Mouse (Mus musculus) cerebellum, adult 9-10 months (tissue): ENCODE data around the gene Mark3.

Experiments used
- DNase-seq: peaks from one replicate; pipeline ENCODE4 v3.0.0; 2022

Gene Mark3

GRCm38 (mm10) chr12:111562276-111562814, 12.0 kb upstream of the Mark3 start:
- DNase-seq: no peak

DNA sequence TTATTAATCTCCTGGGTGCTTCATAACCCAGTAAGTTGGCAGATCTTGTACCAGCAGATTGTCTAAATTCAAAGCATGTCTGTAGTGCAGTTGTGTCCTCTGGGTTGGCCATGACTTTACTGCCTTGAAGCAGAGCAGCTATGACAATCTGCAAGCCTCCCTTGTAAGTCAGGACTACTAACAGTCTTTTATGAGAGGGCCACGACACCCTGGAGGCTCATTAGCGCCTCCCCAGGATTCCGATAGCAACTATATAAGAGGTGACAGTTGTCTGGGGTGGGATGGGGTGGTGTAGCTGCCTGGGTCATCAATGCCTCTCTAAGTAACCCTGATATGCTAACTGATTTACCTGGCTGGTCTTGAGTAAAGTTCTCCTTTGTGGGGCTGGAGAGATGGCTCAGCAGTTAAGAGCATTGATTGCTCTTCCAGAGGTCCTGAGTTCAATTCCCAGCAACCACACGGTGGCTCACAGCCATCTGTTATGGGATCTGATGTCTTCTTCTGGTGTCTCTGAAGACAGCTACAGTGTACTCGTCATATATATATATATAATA, 11.2 kb upstream of the Mark3 start:
- DNase-seq: no peak

DNA sequence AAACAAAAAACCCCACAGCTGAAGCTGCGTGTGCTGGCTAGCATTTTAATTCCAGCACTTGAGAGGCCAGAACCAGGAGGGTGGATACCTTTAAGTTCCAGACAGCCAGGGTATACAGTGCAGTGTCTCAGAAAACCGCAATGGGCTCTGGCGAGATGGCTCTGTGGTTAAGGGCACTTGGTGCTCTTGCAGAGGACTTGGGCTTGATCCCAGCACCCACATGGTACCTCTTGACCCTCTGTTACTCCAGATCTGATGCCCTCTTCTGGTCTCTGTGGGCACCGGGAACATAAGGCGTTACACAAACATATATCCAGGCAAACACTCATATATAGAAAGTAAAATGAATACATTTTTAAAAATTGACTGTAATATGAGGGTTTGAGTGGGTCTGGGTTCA, 9.0 kb upstream of the Mark3 start:
- DNase-seq: no peak

- DNase-seq: no peak
These were observed 5.5 kb upstream of the Mark3 start for GRCm38 (mm10) chr12:111568836-111569235.

DNA sequence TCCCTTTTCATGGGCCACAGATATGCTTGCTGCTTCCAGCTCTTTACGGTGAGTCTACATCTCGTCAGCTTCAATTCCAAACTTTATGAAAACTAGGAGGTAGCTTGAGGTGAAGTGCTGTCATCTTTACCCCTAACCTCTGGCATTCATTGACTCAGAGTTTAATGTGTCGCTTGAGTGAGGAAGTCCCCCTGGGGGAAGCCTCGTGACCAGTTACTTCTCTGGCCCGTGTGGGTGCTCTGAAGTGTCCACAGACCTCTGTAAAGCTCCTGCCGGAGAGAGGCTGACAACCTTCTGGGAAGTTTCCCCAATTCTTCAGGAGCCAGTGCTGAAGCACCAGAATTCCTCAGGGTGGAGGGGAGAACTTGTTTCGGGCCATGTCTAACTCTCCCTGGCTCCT, 1.9 kb upstream of the Mark3 start:
- DNase-seq: no peak

DNA sequence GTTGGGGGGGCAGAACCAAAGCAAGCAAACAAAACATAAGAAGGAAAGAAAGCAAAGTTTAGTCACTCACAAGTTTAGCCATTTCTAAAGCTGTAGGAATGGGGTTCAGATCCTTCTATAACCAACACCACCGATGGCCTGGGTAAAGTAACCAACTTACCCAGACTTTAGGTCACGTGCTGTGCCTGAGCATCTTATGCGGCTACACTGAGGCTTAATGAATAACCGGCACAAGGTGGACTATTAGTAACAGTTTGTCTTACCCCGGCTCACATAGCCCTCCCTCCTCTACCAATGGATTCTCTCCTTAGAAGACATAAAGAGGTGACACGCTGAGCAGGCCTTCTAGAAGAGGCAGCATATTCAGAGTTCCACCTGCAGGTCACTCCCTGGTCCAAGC, 1.0 kb upstream of the Mark3 start:
- DNase-seq: peak; percentile 28

- peak; percentile 39 for DNase-seq
These were observed 840 bp downstream of the Mark3 start for GRCm38 (mm10) chr12:111574887-111575838.

GRCm38 (mm10) chr12:111583058-111583457, 8.7 kb downstream of the Mark3 start:
- no peak for DNase-seq

DNA sequence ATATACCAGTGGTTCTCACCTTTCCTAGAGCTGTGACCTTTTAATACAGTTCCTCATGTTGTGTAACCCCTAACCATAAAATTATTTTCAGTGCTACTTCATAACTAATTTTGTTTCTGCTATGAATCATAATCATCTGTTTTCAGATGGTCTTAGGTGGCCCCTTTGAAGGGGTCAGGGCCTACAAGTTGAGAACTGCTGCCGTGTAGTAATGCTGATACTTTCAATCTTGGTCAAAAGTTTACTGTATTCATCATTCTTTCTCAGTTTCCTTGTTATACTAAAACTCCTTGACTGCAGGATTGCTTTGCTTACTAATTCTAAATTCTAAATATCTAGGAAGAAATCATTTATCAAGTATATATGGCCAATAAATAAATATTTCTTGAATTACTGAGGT, 10.1 kb downstream of the Mark3 start:
- DNase-seq: no peak

- DNase-seq: no peak
These were observed 12.9 kb downstream of the Mark3 start for GRCm38 (mm10) chr12:111587252-111587651.

- DNase-seq: no peak
These were observed 18.2 kb downstream of the Mark3 start for GRCm38 (mm10) chr12:111592407-111593021.

GRCm38 (mm10) chr12:111593775-111594174, 19.5 kb downstream of the Mark3 start:
- DNase-seq: no peak

GRCm38 (mm10) chr12:111597310-111597709, 23.0 kb downstream of the Mark3 start:
- no peak for DNase-seq

- no peak for DNase-seq
These were observed 24.6 kb downstream of the Mark3 start for GRCm38 (mm10) chr12:111598902-111599301.

DNA sequence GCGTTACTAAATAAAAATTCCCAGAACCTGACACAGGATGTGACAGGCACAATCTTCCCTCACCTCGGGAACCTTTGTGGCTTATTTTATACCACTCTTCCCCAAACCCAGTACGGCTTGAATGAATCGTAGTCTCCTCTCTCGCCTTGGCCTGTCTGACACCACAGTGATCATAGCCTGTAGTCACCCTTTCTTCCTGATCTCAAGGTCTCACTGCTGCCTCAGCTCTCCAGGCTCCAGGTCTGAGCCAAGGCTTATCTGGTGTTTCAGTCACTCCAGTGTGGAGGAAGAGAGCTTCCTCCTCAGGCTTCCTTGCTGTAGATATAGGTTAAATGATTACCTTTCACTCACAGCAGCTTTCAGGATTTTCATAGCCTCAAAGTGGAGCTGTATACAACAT, 25.3 kb downstream of the Mark3 start:
- no peak for DNase-seq

DNA sequence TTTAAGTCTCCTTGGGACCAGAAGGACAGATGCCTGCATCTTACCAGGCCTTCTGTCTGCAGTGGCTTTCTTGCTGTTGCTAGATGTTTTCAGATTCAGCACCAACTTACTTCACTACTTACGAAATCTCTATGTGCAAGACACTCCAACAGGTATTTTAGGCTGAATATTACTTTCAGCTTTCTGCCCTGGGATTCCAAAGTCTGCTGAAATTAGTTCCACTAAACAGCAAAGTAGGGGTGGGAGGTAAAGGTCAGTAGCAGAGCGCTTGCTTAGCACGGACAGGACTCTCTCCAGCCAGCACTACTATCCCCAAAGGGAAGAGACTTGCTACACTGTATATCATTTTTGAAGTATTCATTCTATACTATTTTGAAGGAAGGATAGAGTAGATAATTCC, 29.5 kb downstream of the Mark3 start:
- no peak for DNase-seq

GRCm38 (mm10) chr12:111605619-111606018, 31.3 kb downstream of the Mark3 start:
- DNase-seq: no peak

GRCm38 (mm10) chr12:111608015-111608414, 33.7 kb downstream of the Mark3 start:
- no peak for DNase-seq

DNA sequence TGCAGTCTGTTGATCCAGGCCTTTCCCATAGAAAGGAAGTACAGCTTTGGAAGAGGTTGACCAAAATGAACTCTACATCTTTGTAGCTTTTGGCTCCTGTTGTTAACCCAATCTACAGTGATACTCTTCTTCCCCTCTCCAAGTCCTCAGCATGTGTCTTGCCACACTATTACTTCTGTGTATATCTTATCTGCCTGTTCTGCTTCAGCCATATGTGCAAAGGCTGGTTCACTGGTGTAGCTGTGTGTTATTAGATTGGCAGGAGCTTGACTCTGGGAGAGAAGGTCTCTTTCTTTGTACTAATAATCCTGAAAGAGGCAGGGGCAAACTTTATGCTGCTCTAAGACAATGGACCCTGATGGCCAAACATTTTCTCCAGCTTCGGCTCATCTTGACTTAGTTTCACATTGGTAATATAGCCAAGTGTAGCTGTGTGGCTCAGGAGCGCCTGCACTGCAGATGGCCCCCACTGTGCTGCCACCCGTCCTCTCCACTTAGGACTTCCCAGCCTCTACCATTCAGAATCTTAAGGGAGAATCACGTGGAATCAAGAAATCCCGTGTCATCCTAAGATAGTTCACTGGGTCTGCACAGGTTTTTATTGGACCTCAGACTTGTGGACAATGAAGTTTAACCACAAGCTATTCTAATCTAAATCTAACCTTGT, 40.3 kb downstream of the Mark3 start:
- DNase-seq: no peak

DNA sequence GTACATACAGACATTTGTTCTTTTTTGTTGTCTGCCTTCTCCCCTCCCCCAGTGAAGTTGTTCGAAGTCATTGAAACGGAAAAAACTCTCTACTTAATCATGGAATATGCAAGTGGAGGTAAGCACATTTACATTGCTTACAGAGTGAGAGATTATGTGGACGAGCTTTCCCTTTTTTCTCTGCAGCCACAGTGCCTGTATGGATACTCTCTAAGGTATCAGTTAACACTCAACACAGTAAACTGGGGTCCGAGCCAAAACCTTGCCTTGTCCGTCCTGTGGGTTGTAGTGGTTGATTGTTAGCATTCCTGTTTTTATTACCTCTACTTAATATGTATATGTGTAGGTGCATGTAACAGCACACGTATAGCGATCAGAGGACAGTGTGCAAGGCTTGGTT, 43.9 kb downstream of the Mark3 start:
- no peak for DNase-seq

- peak; percentile 70 for DNase-seq
These were observed 73.8 kb downstream of the Mark3 start for GRCm38 (mm10) chr12:111648061-111648645.

GRCm38 (mm10) chr12:111652953-111653352, 78.6 kb downstream of the Mark3 start:
- no peak for DNase-seq

DNA sequence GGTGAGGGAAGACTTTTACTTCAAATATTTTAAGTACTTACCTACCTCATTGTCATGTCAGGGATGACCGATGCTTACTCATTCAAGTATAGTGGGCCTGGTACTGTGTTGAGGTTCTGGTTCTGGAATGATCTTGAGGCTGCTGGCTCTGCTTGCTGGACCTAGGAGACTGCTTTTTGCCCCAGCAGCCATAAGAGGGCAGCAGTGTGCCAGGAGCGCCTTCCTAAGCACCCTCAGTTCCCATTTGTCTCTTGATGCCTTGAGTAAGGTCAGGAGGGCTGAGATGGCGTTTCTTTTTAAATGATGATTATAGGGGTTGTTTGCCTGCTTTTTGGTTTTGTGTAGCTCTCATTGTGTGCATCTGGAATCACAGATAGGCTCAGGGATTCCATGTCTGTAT, 79.1 kb downstream of the Mark3 start:
- peak; percentile 85 for DNase-seq
